Comparison of ENCODE assay signal across 19 mouse cellular contexts in genomic region chr2:115031134-115031533, GRCm38 (mm10).
DNase-seq lines count a peak whose midpoint lies in the region; ATAC-seq and TF ChIP-seq lines count a peak whose summit lies in the region.
"Had no signal": no experiment of that assay in that cellular context is flagged by ENCODE, and none has a peak within 500 bp of the region (broad histone marks: within the 10 kb centered on the region; RNA-seq: fewer than 3 reads in every experiment).

No protein-coding gene starts in this region.

- no peak overlapping the region for H3K4me3 ChIP-seq in hindbrain, postnatal 0 days (ENCODE audit: low read length)
- H3K4me3 ChIP-seq in hindbrain, embryonic 16.5 days (ENCODE audit: low read length): no peak overlapping the region
- H3K4me3 ChIP-seq in lung, embryonic 15.5 days: no peak overlapping the region
- H3K4me3 ChIP-seq: left cerebral cortex, adult 2 months; limb, embryonic 10.5 days; neural tube, embryonic 12.5 days had no signal

- H3K4me1 ChIP-seq in hindbrain, postnatal 0 days (ENCODE audit: insufficient read depth, low read length): no peaks in the 10 kb centered on the region
- no peaks in the 10 kb centered on the region for H3K4me1 ChIP-seq in hindbrain, embryonic 16.5 days (ENCODE audit: control insufficient read depth, insufficient read depth, low read depth, low read length)
- peaks cover 5% of the 10 kb centered on the region; the same call in 1 of the 2 replicates for H3K4me1 ChIP-seq in lung, embryonic 15.5 days
- H3K4me1 ChIP-seq: limb, embryonic 10.5 days; neural tube, embryonic 12.5 days had no signal

- H3K27me3 ChIP-seq in hindbrain, postnatal 0 days (ENCODE audit: insufficient read depth, low read length): no peaks in the 10 kb centered on the region
- no peaks in the 10 kb centered on the region for H3K27me3 ChIP-seq in hindbrain, embryonic 16.5 days (replicated peaks; ENCODE audit: control insufficient read depth, insufficient read depth, low read length)
- no peaks in the 10 kb centered on the region for H3K27me3 ChIP-seq in lung, embryonic 15.5 days
- H3K27me3 ChIP-seq: neural tube, embryonic 12.5 days had no signal

- no peak for ATAC-seq in hindbrain, postnatal 0 days
- no peak for ATAC-seq in hindbrain, embryonic 16.5 days
- ATAC-seq in lung, embryonic 15.5 days (ENCODE audit: borderline replicate concordance, extremely low read depth, low FRiP score, low TSS enrichment): peak; percentile 46; the same call in 1 of the 2 replicates
- ATAC-seq in monocyte, adult 5-6 weeks (replicated peaks; ENCODE audit: insufficient number of reproducible peaks, low FRiP score, low TSS enrichment, poor library complexity, severe bottlenecking): no peak
- ATAC-seq: forebrain, embryonic 16.5 days; liver, postnatal 0 days had no signal

- TF ChIP-seq CTCF in hindbrain, postnatal 0 days (IDR thresholded peaks at IDR 0.05; ENCODE audit: low read depth): no peak

- H3K36me3 ChIP-seq in hindbrain, postnatal 0 days (ENCODE audit: insufficient read depth, low read length): no peaks in the 10 kb centered on the region
- H3K36me3 ChIP-seq in hindbrain, embryonic 16.5 days (ENCODE audit: control insufficient read depth, insufficient read depth, low read length): no peaks in the 10 kb centered on the region
- H3K36me3 ChIP-seq in lung, embryonic 15.5 days: no peaks in the 10 kb centered on the region
- H3K36me3 ChIP-seq: limb, embryonic 10.5 days; neural tube, embryonic 12.5 days had no signal

- no peak overlapping the region for H3K27ac ChIP-seq in hindbrain, postnatal 0 days
- H3K27ac ChIP-seq in hindbrain, embryonic 16.5 days (ENCODE audit: low read depth, low read length): no peak overlapping the region
- no peak overlapping the region for H3K27ac ChIP-seq in lung, embryonic 15.5 days
- H3K27ac ChIP-seq: left cerebral cortex, adult 2 months; limb, embryonic 10.5 days; neural tube, embryonic 12.5 days had no signal

- 46% methylated on average over 2 of the region's 2 CpGs for WGBS in hindbrain, postnatal 0 days
- WGBS in hindbrain, embryonic 16.5 days: 42% methylated on average over 2 of the region's 2 CpGs
- 41% methylated on average over 2 of the region's 2 CpGs for WGBS in lung, embryonic 15.5 days

- H3K9ac ChIP-seq in hindbrain, postnatal 0 days (replicated peaks; ENCODE audit: low read length): no peak overlapping the region
- H3K9ac ChIP-seq in hindbrain, embryonic 16.5 days (ENCODE audit: low read depth, low read length): no peak overlapping the region
- H3K9ac ChIP-seq in lung, embryonic 15.5 days: no peak overlapping the region
- H3K9ac ChIP-seq: liver, postnatal 0 days; neural tube, embryonic 12.5 days had no signal

- no peak overlapping the region for H3K4me2 ChIP-seq in hindbrain, postnatal 0 days (ENCODE audit: low read depth, low read length)
- H3K4me2 ChIP-seq in hindbrain, embryonic 16.5 days (ENCODE audit: low read length): no peak overlapping the region
- no peak overlapping the region for H3K4me2 ChIP-seq in lung, embryonic 15.5 days
- H3K4me2 ChIP-seq: neural tube, embryonic 12.5 days had no signal

- H3K9me3 ChIP-seq in hindbrain, postnatal 0 days (ENCODE audit: low read length): no peaks in the 10 kb centered on the region
- H3K9me3 ChIP-seq in hindbrain, embryonic 16.5 days (ENCODE audit: control insufficient read depth, low read length): no peaks in the 10 kb centered on the region
- H3K9me3 ChIP-seq in lung, embryonic 15.5 days: no peaks in the 10 kb centered on the region
- H3K9me3 ChIP-seq: limb, embryonic 10.5 days; neural tube, embryonic 12.5 days had no signal

- peak; percentile 8 for DNase-seq in hindbrain, postnatal 0 days (ENCODE audit: low spot score)
- no peak for DNase-seq in lung, adult 18-20 months
- DNase-seq in ZHBTc4 (ENCODE audit: low read depth, low spot score): peak; percentile 1
- DNase-seq in embryo, embryonic 9.5 days (ENCODE audit: extremely low spot score): peak; percentile 1
- DNase-seq in cerebellum, postnatal 14 days: no peak
- DNase-seq: adrenal gland, adult 2 months; cerebellum, adult 11 months; cerebellum, postnatal 10 days; gastrocnemius, postnatal 36 days; layer of hippocampus, adult 9-11 months; liver, postnatal 0 days; thymus, postnatal 25 days had no signal

Comparison
In these comparisons a context has a peak if more than half of its experiments do, and no peak if none do; other contexts are left out.
1. DNase-seq: peak in hindbrain, postnatal 0 days (single experiment), ZHBTc4 (single experiment) and embryo, embryonic 9.5 days (single experiment); none in lung, adult 18-20 months (0 of 2) and cerebellum, postnatal 14 days (0 of 2).